Mouse (Mus musculus): ENCODE results near the gene Nova2. TPM values are rescaled to one million over a fixed set of nuclear protein-coding genes. Genes with fewer than 3 reads are reported as not detected.

Gene Nova2
- not detected for polyA plus RNA-seq (2017; shearing (Covaris generic))

GRCm38 (mm10) chr7:18925162-18925938 is at the start of gene Nova2:
Gene Nova2 (plus strand): TSS chr7:18925888.

GRCm38 (mm10) chr7:18910241-18910831 is 15.4 kb upstream of the Nova2 start, which contains the start of gene Ccdc61:
Gene Ccdc61 (minus strand): TSS chr7:18910415.

DNA sequence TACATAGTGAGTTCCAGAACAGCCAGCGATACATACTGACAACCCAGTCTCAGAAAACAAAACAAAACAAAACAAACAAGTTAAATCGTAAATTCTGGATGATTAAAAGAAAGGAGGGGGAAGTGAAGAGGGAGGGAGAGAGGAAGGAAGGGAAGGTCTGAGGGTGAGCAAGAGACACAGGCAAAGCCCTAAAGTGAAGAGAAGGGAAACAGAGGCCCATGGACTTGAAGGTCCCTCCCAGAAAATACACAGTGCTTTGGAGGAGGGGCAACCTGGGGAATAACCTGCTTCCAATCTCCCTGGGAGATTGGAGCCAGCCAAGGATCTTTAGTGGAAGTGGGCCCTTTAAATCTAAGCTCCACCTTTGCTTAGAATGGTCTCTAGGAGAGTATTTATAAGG is 61.4 kb downstream of the Nova2 start, which contains the start of gene Nanos2:
Nanos2 (plus strand) TSS at position 301 of the 400 bp plus-strand sequence.

GRCm38 (mm10) chr7:18990601-18991295 is 65.1 kb downstream of the Nova2 start, which contains the start of gene Mypop:
Gene Mypop (plus strand): TSS chr7:18991245.

GRCm38 (mm10) chr7:19003902-19004630 is 78.4 kb downstream of the Nova2 start, which contains the start of gene Irf2bp1:
Gene Irf2bp1 (plus strand): TSS chr7:19004044.

Other genes with a start within 250 kb of the Nova2 start
- gene Psg20, start 239.7 kb upstream of the Nova2 start, polyA plus RNA-seq (2017; shearing (Covaris generic)) = not detected
- gene Psg22, start 207.8 kb upstream of the Nova2 start, polyA plus RNA-seq (2017; shearing (Covaris generic)) = not detected
- not detected for gene Psg19, start 127.4 kb upstream of the Nova2 start, polyA plus RNA-seq (2017; shearing (Covaris generic))
- not detected for gene Psg17, start 104.3 kb upstream of the Nova2 start, polyA plus RNA-seq (2017; shearing (Covaris generic))
- gene Mill2, start 85.9 kb upstream of the Nova2 start, polyA plus RNA-seq (2017; shearing (Covaris generic)) = not detected
- 257 TPM for gene Pglyrp1, start 54.6 kb upstream of the Nova2 start, polyA plus RNA-seq (2017; shearing (Covaris generic))
- gene Ccdc61, start 15.5 kb upstream of the Nova2 start, polyA plus RNA-seq (2017; shearing (Covaris generic)) = 36.3 TPM
- gene Nanos2, start 61.5 kb downstream of the Nova2 start, polyA plus RNA-seq (2017; shearing (Covaris generic)) = not detected
- gene Mypop, start 65.4 kb downstream of the Nova2 start, polyA plus RNA-seq (2017; shearing (Covaris generic)) = 3.5 TPM
- 4.6 TPM for gene Irf2bp1, start 78.2 kb downstream of the Nova2 start, polyA plus RNA-seq (2017; shearing (Covaris generic))
- gene Foxa3, start 97.7 kb downstream of the Nova2 start, polyA plus RNA-seq (2017; shearing (Covaris generic)) = not detected
- 23.2 TPM for gene Sympk, start 98.5 kb downstream of the Nova2 start, polyA plus RNA-seq (2017; shearing (Covaris generic))
- gene Rsph6a, start 128.8 kb downstream of the Nova2 start, polyA plus RNA-seq (2017; shearing (Covaris generic)) = not detected
- 0.22 TPM for gene Dmwd, start 150.3 kb downstream of the Nova2 start, polyA plus RNA-seq (2017; shearing (Covaris generic))
- gene Dmpk, start 158.0 kb downstream of the Nova2 start, polyA plus RNA-seq (2017; shearing (Covaris generic)) = 1.0 TPM
- 0.39 TPM for gene Six5, start 168.7 kb downstream of the Nova2 start, polyA plus RNA-seq (2017; shearing (Covaris generic))
- not detected for gene Gm4969, start 192.5 kb downstream of the Nova2 start, polyA plus RNA-seq (2017; shearing (Covaris generic))
- gene Fbxo46, start 194.0 kb downstream of the Nova2 start, polyA plus RNA-seq (2017; shearing (Covaris generic)) = 27.9 TPM
- gene Qpctl, start 223.4 kb downstream of the Nova2 start, polyA plus RNA-seq (2017; shearing (Covaris generic)) = 9.7 TPM
- 51.3 TPM for gene Snrpd2, start 223.8 kb downstream of the Nova2 start, polyA plus RNA-seq (2017; shearing (Covaris generic))
- gene Gipr, start 240.2 kb downstream of the Nova2 start, polyA plus RNA-seq (2017; shearing (Covaris generic)) = not detected